Mouse (Mus musculus) hindbrain, embryonic 10.5 days (tissue): ENCODE measurements at regions not wholly inside any gene's neighbourhood (a gene's known extent, or its start where the extent isn't known, plus 50 kb on each side); places are given as distances from the start of the nearest gene placed in this dataset.

Experiments used
- DNase-seq: peaks from one replicate; pipeline ENCODE4 v3.0.0-alpha.2; 2017; ENCODE audit warnings: low spot score
- H3K27ac ChIP-seq: fragments of 300-500 bp; sonication (generic); 2 replicates; pipeline ENCODE4 v1.5.1; 2016; ENCODE audit warnings: mild to moderate bottlenecking, moderate library complexity
- H3K27me3 ChIP-seq: fragments of 300-500 bp; sonication (generic); 2 replicates; pipeline ENCODE4 v1.6.1; 2016; ENCODE audit warnings: mild to moderate bottlenecking; ENCODE audit not compliant: poor library complexity, insufficient read depth, severe bottlenecking
- H3K36me3 ChIP-seq: fragments of 300-500 bp; sonication (generic); 2 replicates; pipeline ENCODE4 v1.6.1; 2016; ENCODE audit warnings: mild to moderate bottlenecking, moderate library complexity
- H3K4me1 ChIP-seq: fragments of 300-500 bp; sonication (generic); replicated peaks from 2 replicates; pipeline ENCODE4 v1.6.1; 2016; ENCODE audit warnings: mild to moderate bottlenecking
- H3K4me3 ChIP-seq: fragments of 300-500 bp; sonication (generic); 2 replicates; pipeline ENCODE4 v1.5.1; 2016; ENCODE audit warnings: mild to moderate bottlenecking, moderate library complexity
- H3K9me3 ChIP-seq: fragments of 300-500 bp; sonication (generic); 2 replicates; pipeline ENCODE4 v1.6.1; 2016; ENCODE audit warnings: mild to moderate bottlenecking, moderate library complexity
- WGBS: fragments of 180-500 bp; shearing (Covaris S2); methylation state at CpG from one replicate; pipeline ENCODE4 v1.1.7; 2016; 5-methylcytosine and 5-hydroxymethylcytosine counted together

GRCm38 (mm10) chr15:93003233-93003632, 271.7 kb downstream of the Gxylt1 start:
- no peak for DNase-seq
- H3K9me3 ChIP-seq: no peaks in the 10 kb centered on the region
- WGBS: 78% methylated on average over 3 of the region's 3 CpGs
- H3K4me3 ChIP-seq: no peak overlapping the region
- H3K36me3 ChIP-seq: no peaks in the 10 kb centered on the region
- H3K4me1 ChIP-seq: peaks cover 27% of the 10 kb centered on the region
- no peaks in the 10 kb centered on the region for H3K27me3 ChIP-seq
- no peak overlapping the region for H3K27ac ChIP-seq

GRCm38 (mm10) chr15:93002002-93002904, 272.7 kb downstream of the Gxylt1 start:
- no peaks in the 10 kb centered on the region for H3K36me3 ChIP-seq
- no peaks in the 10 kb centered on the region for H3K27me3 ChIP-seq
- H3K9me3 ChIP-seq: no peaks in the 10 kb centered on the region
- WGBS: 40% methylated on average over 25 of the region's 25 CpGs
- peak overlapping the region; percentile 39 for H3K4me3 ChIP-seq
- peak overlapping the region; percentile 68 for H3K27ac ChIP-seq
- peaks cover 27% of the 10 kb centered on the region for H3K4me1 ChIP-seq
- peak; percentile 28 for DNase-seq

GRCm38 (mm10) chr15:93001346-93002001, 273.5 kb downstream of the Gxylt1 start:
- peaks cover 27% of the 10 kb centered on the region for H3K4me1 ChIP-seq
- no peaks in the 10 kb centered on the region for H3K27me3 ChIP-seq
- H3K9me3 ChIP-seq: no peaks in the 10 kb centered on the region
- peak overlapping the region; percentile 39 for H3K4me3 ChIP-seq
- H3K36me3 ChIP-seq: no peaks in the 10 kb centered on the region
- H3K27ac ChIP-seq: peak overlapping the region; percentile 68; the same call in 1 of the 2 replicates
- peak; percentile 24 for DNase-seq
- 16% methylated on average over 11 of the region's 11 CpGs for WGBS

GRCm38 (mm10) chr15:93000121-93000520, 274.9 kb downstream of the Gxylt1 start:
- no peaks in the 10 kb centered on the region for H3K9me3 ChIP-seq
- WGBS: 69% methylated on average over 12 of the region's 12 CpGs
- peaks cover 21% of the 10 kb centered on the region for H3K4me1 ChIP-seq
- DNase-seq: no peak
- H3K36me3 ChIP-seq: no peaks in the 10 kb centered on the region
- no peaks in the 10 kb centered on the region for H3K27me3 ChIP-seq
- no peak overlapping the region for H3K27ac ChIP-seq
- no peak overlapping the region for H3K4me3 ChIP-seq

- 86% methylated on average over 5 of the region's 5 CpGs for WGBS
- peaks cover 21% of the 10 kb centered on the region for H3K4me1 ChIP-seq
- no peaks in the 10 kb centered on the region for H3K27me3 ChIP-seq
- H3K9me3 ChIP-seq: no peaks in the 10 kb centered on the region
- DNase-seq: no peak
- H3K27ac ChIP-seq: no peak overlapping the region
- H3K4me3 ChIP-seq: no peak overlapping the region
- H3K36me3 ChIP-seq: no peaks in the 10 kb centered on the region
These were observed 277.0 kb downstream of the Gxylt1 start for GRCm38 (mm10) chr15:92997933-92998332.

GRCm38 (mm10) chr15:92994191-92994671, 280.7 kb downstream of the Gxylt1 start:
- Histone ChIP-seq H3K9me3 (no peaks in the 10 kb centered on the region), H3K36me3 (no peaks in the 10 kb centered on the region), H3K27ac (no peak overlapping the region), H3K4me3 (no peak overlapping the region), H3K4me1 (0 out of 2 replicates have a peak, but pooled peaks cover 3% of the 10 kb centered on the region), H3K27me3 (no peaks in the 10 kb centered on the region)
- DNase-seq: no peak
- 74% methylated on average over 11 of the region's 11 CpGs for WGBS

GRCm38 (mm10) chr15:92993538-92994190, 281.3 kb downstream of the Gxylt1 start:
- Histone ChIP-seq H3K27ac (no peak overlapping the region), H3K9me3 (no peaks in the 10 kb centered on the region), H3K36me3 (no peaks in the 10 kb centered on the region), H3K4me3 (no peak overlapping the region), H3K4me1 (0 out of 2 replicates have a peak, but pooled peaks cover 3% of the 10 kb centered on the region), H3K27me3 (no peaks in the 10 kb centered on the region)
- no peak for DNase-seq
- 80% methylated on average over 6 of the region's 6 CpGs for WGBS

- H3K4me1 ChIP-seq: no peaks in the 10 kb centered on the region
- no peak for DNase-seq
- no peak overlapping the region for H3K4me3 ChIP-seq
- WGBS: 77% methylated on average over 4 of the region's 4 CpGs
- H3K36me3 ChIP-seq: no peaks in the 10 kb centered on the region
- no peaks in the 10 kb centered on the region for H3K9me3 ChIP-seq
- no peaks in the 10 kb centered on the region for H3K27me3 ChIP-seq
- no peak overlapping the region for H3K27ac ChIP-seq
These were observed 299.2 kb downstream of the Gxylt1 start for GRCm38 (mm10) chr15:92975774-92976173.

GRCm38 (mm10) chr15:92974931-92975330, 300.0 kb downstream of the Gxylt1 start:
- 79% methylated on average over 3 of the region's 3 CpGs for WGBS
- no peak for DNase-seq
- no peak overlapping the region for H3K4me3 ChIP-seq

GRCm38 (mm10) chr15:92973651-92974229, 301.2 kb downstream of the Gxylt1 start:
- no peaks in the 10 kb centered on the region for H3K36me3 ChIP-seq
- DNase-seq: no peak
- H3K9me3 ChIP-seq: no peaks in the 10 kb centered on the region
- H3K27ac ChIP-seq: no peak overlapping the region
- WGBS: 86% methylated on average over 9 of the region's 9 CpGs
- H3K4me3 ChIP-seq: no peak overlapping the region
- no peaks in the 10 kb centered on the region for H3K4me1 ChIP-seq
- no peaks in the 10 kb centered on the region for H3K27me3 ChIP-seq

More at GRCm38 (mm10) chr15:92974931-92975330, 300.0 kb downstream of the Gxylt1 start:
- Histone ChIP-seq H3K27me3 (no peaks in the 10 kb centered on the region), H3K4me1 (no peaks in the 10 kb centered on the region), H3K36me3 (no peaks in the 10 kb centered on the region), H3K27ac (no peak overlapping the region), H3K9me3 (no peaks in the 10 kb centered on the region)

GRCm38 (mm10) chr15:92965556-92965955, 309.4 kb downstream of the Gxylt1 start:
- 85% methylated on average over 1 of the region's 1 CpGs for WGBS
- no peaks in the 10 kb centered on the region for H3K9me3 ChIP-seq
- no peaks in the 10 kb centered on the region for H3K27me3 ChIP-seq
- no peaks in the 10 kb centered on the region for H3K4me1 ChIP-seq
- DNase-seq: no peak
- no peak overlapping the region for H3K4me3 ChIP-seq
- H3K27ac ChIP-seq: no peak overlapping the region
- H3K36me3 ChIP-seq: no peaks in the 10 kb centered on the region

- H3K4me3 ChIP-seq: no peak overlapping the region
- H3K27me3 ChIP-seq: no peaks in the 10 kb centered on the region
- no peak for DNase-seq
- no peak overlapping the region for H3K27ac ChIP-seq
- 77% methylated on average over 3 of the region's 3 CpGs for WGBS
- H3K9me3 ChIP-seq: no peaks in the 10 kb centered on the region
- H3K4me1 ChIP-seq: no peaks in the 10 kb centered on the region
- no peaks in the 10 kb centered on the region for H3K36me3 ChIP-seq
These were observed 310.1 kb downstream of the Gxylt1 start for GRCm38 (mm10) chr15:92964901-92965300.
